27 mouse cellular contexts compared by ENCODE assay signal in the genomic region with DNA sequence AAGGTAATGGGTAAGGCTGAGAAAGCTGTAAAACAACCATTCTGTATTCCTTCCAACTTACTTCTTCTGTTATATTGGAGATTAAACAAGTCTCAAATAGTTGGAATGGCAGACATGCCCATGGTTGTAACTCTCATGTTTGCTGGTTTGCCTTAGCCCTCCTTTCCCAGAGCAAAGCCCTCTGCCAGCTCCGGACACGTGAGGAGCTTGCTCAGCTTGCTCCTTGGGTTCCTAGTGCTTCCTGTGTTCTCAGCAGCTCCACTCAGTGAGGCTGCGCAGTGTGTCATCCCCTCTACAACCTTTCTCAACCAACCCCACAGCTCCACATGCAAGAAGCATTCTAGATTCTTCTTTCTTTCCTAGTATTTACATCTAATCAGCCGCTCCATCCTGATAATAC.
"Had no signal": no experiment of that assay in that cellular context is flagged by ENCODE, and none has a peak within 500 bp of the region (broad histone marks: within the 10 kb centered on the region; RNA-seq: fewer than 3 reads in every experiment).

No protein-coding gene starts in this region.

- H3K4me1 ChIP-seq: embryonic facial prominence, embryonic 10.5 days; embryonic facial prominence, embryonic 12.5 days; embryonic facial prominence, embryonic 13.5 days; embryonic facial prominence, embryonic 15.5 days; forebrain, embryonic 10.5 days; forebrain, embryonic 12.5 days; forebrain, embryonic 13.5 days; forebrain, embryonic 15.5 days had no signal

- H3K9me3 ChIP-seq: embryonic facial prominence, embryonic 10.5 days; embryonic facial prominence, embryonic 12.5 days; embryonic facial prominence, embryonic 13.5 days; embryonic facial prominence, embryonic 15.5 days; forebrain, embryonic 10.5 days; forebrain, embryonic 12.5 days; forebrain, embryonic 13.5 days; forebrain, embryonic 15.5 days had no signal

- ATAC-seq: forebrain, embryonic 13.5 days; forebrain, embryonic 14.5 days; forebrain, embryonic 15.5 days; forebrain, embryonic 16.5 days; forebrain, postnatal 0 days had no signal

- H3K36me3 ChIP-seq: embryonic facial prominence, embryonic 10.5 days; embryonic facial prominence, embryonic 12.5 days; embryonic facial prominence, embryonic 13.5 days; embryonic facial prominence, embryonic 15.5 days; forebrain, embryonic 10.5 days; forebrain, embryonic 12.5 days; forebrain, embryonic 15.5 days had no signal

- DNase-seq: cerebellum, adult 2 months; cerebellum, adult 8-10 months; cerebellum, adult 9-10 months; cerebellum, adult 9-11 months; cerebellum, postnatal 10 days; cerebellum, postnatal 25 days; cerebellum, postnatal 36 days; embryo, embryonic 11 days; forebrain, postnatal 0 days; gastrocnemius, adult 2 months; gastrocnemius, postnatal 10 days; gastrocnemius, postnatal 14 days; gastrocnemius, postnatal 25 days; gastrocnemius, postnatal 36 days; heart, adult 18-20 months; heart, adult 2 months had no signal

- H3K27me3 ChIP-seq: embryonic facial prominence, embryonic 12.5 days; embryonic facial prominence, embryonic 13.5 days; embryonic facial prominence, embryonic 15.5 days; forebrain, embryonic 12.5 days; forebrain, embryonic 13.5 days; forebrain, embryonic 15.5 days had no signal

- H3K4me2 ChIP-seq: embryonic facial prominence, embryonic 12.5 days; embryonic facial prominence, embryonic 13.5 days; embryonic facial prominence, embryonic 15.5 days; forebrain, embryonic 12.5 days; forebrain, embryonic 13.5 days; forebrain, embryonic 15.5 days had no signal

- H3K4me3 ChIP-seq: embryonic facial prominence, embryonic 10.5 days; embryonic facial prominence, embryonic 12.5 days; embryonic facial prominence, embryonic 13.5 days; embryonic facial prominence, embryonic 15.5 days; erythroblast, embryonic 14.5 days; forebrain, embryonic 10.5 days; forebrain, embryonic 12.5 days; forebrain, embryonic 13.5 days; forebrain, embryonic 15.5 days; gastrocnemius, adult 2 months; heart, adult 2 months had no signal

- H3K27ac ChIP-seq: embryonic facial prominence, embryonic 10.5 days; embryonic facial prominence, embryonic 12.5 days; embryonic facial prominence, embryonic 13.5 days; embryonic facial prominence, embryonic 15.5 days; forebrain, embryonic 10.5 days; forebrain, embryonic 12.5 days; forebrain, embryonic 13.5 days; forebrain, embryonic 15.5 days; gastrocnemius, adult 2 months; heart, adult 2 months had no signal

- H3K9ac ChIP-seq: embryonic facial prominence, embryonic 12.5 days; embryonic facial prominence, embryonic 13.5 days; embryonic facial prominence, embryonic 15.5 days; forebrain, embryonic 12.5 days; forebrain, embryonic 13.5 days; forebrain, embryonic 15.5 days; forebrain, postnatal 0 days had no signal
